Mouse (Mus musculus) stomach, embryonic 15.5 days (tissue): Measurements from ENCODE around the gene Nos1ap. TPM values are rescaled to one million over a fixed set of nuclear protein-coding genes. Genes with fewer than 3 reads are reported as not detected.

Experiments used
- ATAC-seq: fragments of 200-750 bp; cut with Nextera tagmentation; 2 replicates; pipeline ENCODE4 v1.8.0; 2017; ENCODE audit warnings: low read depth, moderate number of reproducible peaks, moderate TSS enrichment; ENCODE audit not compliant: insufficient read depth, low FRiP score
- H3K27ac ChIP-seq: fragments of 300-500 bp; sonication (generic); 2 replicates; pipeline ENCODE4 v1.5.1; 2015; ENCODE audit warnings: mild to moderate bottlenecking, inconsistent platforms
- H3K27me3 ChIP-seq: fragments of 300-500 bp; sonication (generic); replicated peaks from 2 replicates; pipeline ENCODE4 v1.6.1; 2015; ENCODE audit warnings: inconsistent platforms
- H3K36me3 ChIP-seq: fragments of 300-500 bp; sonication (generic); 2 replicates; pipeline ENCODE4 v1.6.1; 2015; ENCODE audit warnings: inconsistent platforms
- H3K4me1 ChIP-seq: fragments of 300-500 bp; sonication (generic); 2 replicates; pipeline ENCODE4 v1.6.1; 2015; ENCODE audit warnings: inconsistent platforms
- H3K4me2 ChIP-seq: fragments of 300-500 bp; sonication (generic); 2 replicates; pipeline ENCODE4 v1.6.1; 2015; ENCODE audit warnings: mild to moderate bottlenecking, inconsistent platforms
- H3K4me3 ChIP-seq: fragments of 300-500 bp; sonication (generic); replicated peaks from 2 replicates; pipeline ENCODE4 v1.5.1; 2015; ENCODE audit warnings: inconsistent platforms
- H3K9ac ChIP-seq: fragments of 300-500 bp; sonication (generic); 2 replicates; pipeline ENCODE4 v1.6.1; 2015; ENCODE audit warnings: inconsistent platforms
- H3K9me3 ChIP-seq: fragments of 300-500 bp; sonication (generic); 2 replicates; pipeline ENCODE4 v1.6.1; 2016; ENCODE audit warnings: inconsistent platforms
- WGBS: fragments of 180-500 bp; shearing (Covaris S2); methylation state at CpG from one replicate; pipeline ENCODE4 v1.1.7; 2015; 5-methylcytosine and 5-hydroxymethylcytosine counted together
- polyA plus RNA-seq: library from polyadenylated mRNA; unstranded; fragments of >200 nt; fragmentation: Nextera tagmentation; extraction: Ambion mirVana; gene quantifications from 2 replicates; pipeline ENCODE4 v1.2.1, GENCODE M21; 2015

Nos1ap gene
- polyA plus RNA-seq, 1 experiment from 2014 or later, result 15.5 TPM

GRCm38 (mm10) chr1:170392771-170393728 is 196.6 kb downstream of the Nos1ap start:
- Histone ChIP-seq H3K36me3 (no peaks in the 10 kb centered on the region), H3K9me3 (no peaks in the 10 kb centered on the region), H3K9ac (no peak overlapping the region), H3K4me2 (peak overlapping the region; percentile 29), H3K27ac (peak overlapping the region; percentile 64), H3K4me3 (no peak overlapping the region), H3K27me3 (no peaks in the 10 kb centered on the region), H3K4me1 (peaks cover 14% of the 10 kb centered on the region)
- ATAC-seq, result peak; percentile 91
- WGBS, result 47% methylated on average over 14 of the region's 14 CpGs

- 49% methylated on average over 12 of the region's 12 CpGs for WGBS
- ATAC-seq, result no peak; the same call in 1 of the 2 replicates
- H3K9ac ChIP-seq, result no peak overlapping the region
- H3K4me3 ChIP-seq, result no peak overlapping the region
- H3K36me3 ChIP-seq, result no peaks in the 10 kb centered on the region
- H3K4me2 ChIP-seq, result no peak overlapping the region
- H3K4me1 ChIP-seq, result no peaks in the 10 kb centered on the region
- no peaks in the 10 kb centered on the region for H3K9me3 ChIP-seq
- no peaks in the 10 kb centered on the region for H3K27me3 ChIP-seq
- H3K27ac ChIP-seq, result no peak overlapping the region
Observed at GRCm38 (mm10) chr1:170387180-170387912, 202.3 kb downstream of the Nos1ap start.

GRCm38 (mm10) chr1:170385416-170385815 is 204.2 kb downstream of the Nos1ap start:
- no peaks in the 10 kb centered on the region for H3K4me1 ChIP-seq
- H3K27ac ChIP-seq, result no peak overlapping the region
- H3K4me2 ChIP-seq, result no peak overlapping the region
- H3K9ac ChIP-seq, result no peak overlapping the region
- WGBS, result 88% methylated on average over 10 of the region's 10 CpGs
- H3K36me3 ChIP-seq, result no peaks in the 10 kb centered on the region
- ATAC-seq, result no peak
- no peaks in the 10 kb centered on the region for H3K27me3 ChIP-seq
- no peak overlapping the region for H3K4me3 ChIP-seq
- H3K9me3 ChIP-seq, result no peaks in the 10 kb centered on the region

- no peak overlapping the region for H3K4me3 ChIP-seq
- no peaks in the 10 kb centered on the region for H3K9me3 ChIP-seq
- no peak overlapping the region for H3K4me2 ChIP-seq
- H3K36me3 ChIP-seq, result no peaks in the 10 kb centered on the region
- no peak overlapping the region for H3K27ac ChIP-seq
- no peaks in the 10 kb centered on the region for H3K4me1 ChIP-seq
- no peaks in the 10 kb centered on the region for H3K27me3 ChIP-seq
- H3K9ac ChIP-seq, result no peak overlapping the region
- no peak for ATAC-seq
- 87% methylated on average over 7 of the region's 7 CpGs for WGBS
Observed at GRCm38 (mm10) chr1:170383530-170383929, 206.1 kb downstream of the Nos1ap start.

- H3K9ac ChIP-seq, result no peak overlapping the region
- no peak overlapping the region for H3K4me2 ChIP-seq
- peak; percentile 66; the same call in 1 of the 2 replicates for ATAC-seq
- no peaks in the 10 kb centered on the region for H3K9me3 ChIP-seq
- H3K27ac ChIP-seq, result no peak overlapping the region
- H3K36me3 ChIP-seq, result no peaks in the 10 kb centered on the region
- no peak overlapping the region for H3K4me3 ChIP-seq
- 36% methylated on average over 3 of the region's 3 CpGs for WGBS
- H3K4me1 ChIP-seq, result no peaks in the 10 kb centered on the region
- no peaks in the 10 kb centered on the region for H3K27me3 ChIP-seq
Observed at GRCm38 (mm10) chr1:170381457-170381856, 208.2 kb downstream of the Nos1ap start.

- 57% methylated on average over 2 of the region's 2 CpGs for WGBS
- Histone ChIP-seq H3K4me2 (no peak overlapping the region), H3K4me3 (no peak overlapping the region), H3K9ac (no peak overlapping the region), H3K36me3 (no peaks in the 10 kb centered on the region), H3K27ac (no peak overlapping the region), H3K9me3 (no peaks in the 10 kb centered on the region), H3K4me1 (no peaks in the 10 kb centered on the region), H3K27me3 (no peaks in the 10 kb centered on the region)
- no peak for ATAC-seq
Observed at GRCm38 (mm10) chr1:170380505-170380904, 209.2 kb downstream of the Nos1ap start.

GRCm38 (mm10) chr1:170375721-170376120 is 213.9 kb downstream of the Nos1ap start:
- ATAC-seq, result no peak
- Histone ChIP-seq H3K4me2 (no peak overlapping the region), H3K4me1 (no peaks in the 10 kb centered on the region), H3K9me3 (no peaks in the 10 kb centered on the region), H3K27ac (no peak overlapping the region), H3K27me3 (no peaks in the 10 kb centered on the region), H3K9ac (no peak overlapping the region), H3K36me3 (no peaks in the 10 kb centered on the region), H3K4me3 (no peak overlapping the region)
- WGBS, result 90% methylated on average over 5 of the region's 5 CpGs

- WGBS, result 93% methylated on average over 2 of the region's 2 CpGs
- Histone ChIP-seq H3K4me1 (no peaks in the 10 kb centered on the region), H3K9me3 (no peaks in the 10 kb centered on the region), H3K4me2 (no peak overlapping the region), H3K4me3 (no peak overlapping the region), H3K27me3 (no peaks in the 10 kb centered on the region), H3K9ac (no peak overlapping the region), H3K27ac (no peak overlapping the region), H3K36me3 (no peaks in the 10 kb centered on the region)
- no peak for ATAC-seq
Observed at GRCm38 (mm10) chr1:170373750-170374149, 215.9 kb downstream of the Nos1ap start.

GRCm38 (mm10) chr1:170371191-170371792 is 218.4 kb downstream of the Nos1ap start:
- H3K9ac ChIP-seq, result no peak overlapping the region
- H3K27ac ChIP-seq, result no peak overlapping the region
- no peak overlapping the region for H3K4me3 ChIP-seq
- no peaks in the 10 kb centered on the region for H3K27me3 ChIP-seq
- H3K4me2 ChIP-seq, result no peak overlapping the region
- H3K9me3 ChIP-seq, result no peaks in the 10 kb centered on the region
- no peaks in the 10 kb centered on the region for H3K36me3 ChIP-seq
- H3K4me1 ChIP-seq, result no peaks in the 10 kb centered on the region
- ATAC-seq, result no peak
- 69% methylated on average over 4 of the region's 4 CpGs for WGBS

GRCm38 (mm10) chr1:170368864-170369263 is 220.8 kb downstream of the Nos1ap start:
- no peaks in the 10 kb centered on the region for H3K9me3 ChIP-seq
- no peak for ATAC-seq
- no peak overlapping the region for H3K4me2 ChIP-seq
- H3K4me3 ChIP-seq, result no peak overlapping the region
- no peaks in the 10 kb centered on the region for H3K4me1 ChIP-seq
- H3K27me3 ChIP-seq, result no peaks in the 10 kb centered on the region
- 78% methylated on average over 7 of the region's 7 CpGs for WGBS
- H3K9ac ChIP-seq, result no peak overlapping the region
- no peaks in the 10 kb centered on the region for H3K36me3 ChIP-seq
- H3K27ac ChIP-seq, result no peak overlapping the region

- no peaks in the 10 kb centered on the region for H3K9me3 ChIP-seq
- 82% methylated on average over 7 of the region's 7 CpGs for WGBS
- ATAC-seq, result no peak
Observed at GRCm38 (mm10) chr1:170366981-170367700, 222.5 kb downstream of the Nos1ap start.

More at GRCm38 (mm10) chr1:170366981-170367700, 222.5 kb downstream of the Nos1ap start:
- Histone ChIP-seq H3K4me3 (no peak overlapping the region), H3K4me1 (no peaks in the 10 kb centered on the region), H3K27me3 (no peaks in the 10 kb centered on the region), H3K4me2 (no peak overlapping the region), H3K36me3 (no peaks in the 10 kb centered on the region), H3K27ac (no peak overlapping the region), H3K9ac (no peak overlapping the region)
